Mouse (Mus musculus) layer of hippocampus, adult 9-10 months (tissue): ENCODE results near the gene Paics.
"Not testable (repeated sequence)": the region's sequence is repeated elsewhere in the genome, so short reads cannot be mapped to it uniquely, and the experiment has no call there.

Experiments
- DNase-seq: peaks from one replicate; pipeline ENCODE4 v3.0.0; 2022; ENCODE audit warnings: low spot score

Gene Paics

DNA sequence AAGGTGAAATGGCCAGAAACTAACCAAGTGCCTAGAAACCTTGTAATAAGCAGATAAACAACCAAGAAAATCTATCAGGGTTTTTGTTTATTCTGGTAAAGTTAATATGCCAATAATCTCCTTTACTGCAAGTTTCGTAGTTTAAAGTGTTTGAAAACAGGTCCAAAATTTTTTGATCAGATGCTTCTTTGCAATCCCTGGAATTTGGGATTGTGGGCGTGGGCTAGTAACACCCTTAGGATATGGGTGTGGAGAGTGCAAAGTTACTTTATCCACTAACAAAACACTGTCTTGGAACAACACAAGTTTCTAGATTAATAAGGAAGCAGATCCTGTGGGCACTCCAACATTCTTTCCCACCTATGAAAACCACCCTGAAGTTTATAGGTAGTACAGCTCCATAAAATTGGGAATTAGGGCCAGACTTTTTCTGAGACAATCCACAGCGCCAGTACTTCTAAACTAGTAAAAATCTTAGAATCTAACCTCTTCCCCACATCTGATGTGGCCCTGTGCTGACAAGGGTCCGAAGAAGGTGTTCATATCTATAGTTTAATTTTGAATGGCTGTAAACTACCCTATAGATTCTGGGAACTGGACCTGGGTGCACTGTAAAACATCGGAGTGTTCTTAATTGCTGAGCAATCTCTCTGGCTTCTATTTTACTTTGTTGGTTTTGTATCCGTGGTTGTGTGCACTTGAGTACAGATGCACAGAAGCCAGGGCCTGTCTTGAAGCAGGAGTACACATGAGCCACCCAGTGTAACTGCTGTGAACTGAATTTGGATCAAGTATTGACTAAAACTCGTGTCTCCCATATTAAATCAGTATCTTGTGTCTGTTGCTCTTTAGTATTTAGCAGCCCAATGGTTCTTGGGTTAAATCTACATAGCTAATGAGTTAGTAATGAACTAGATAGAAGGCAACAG lies 1.3 kb downstream of the Paics start:
- no peak for DNase-seq

- no peak for DNase-seq
Observed at GRCm38 (mm10) chr5:76953794-76954193, 2.7 kb downstream of the Paics start.

DNA sequence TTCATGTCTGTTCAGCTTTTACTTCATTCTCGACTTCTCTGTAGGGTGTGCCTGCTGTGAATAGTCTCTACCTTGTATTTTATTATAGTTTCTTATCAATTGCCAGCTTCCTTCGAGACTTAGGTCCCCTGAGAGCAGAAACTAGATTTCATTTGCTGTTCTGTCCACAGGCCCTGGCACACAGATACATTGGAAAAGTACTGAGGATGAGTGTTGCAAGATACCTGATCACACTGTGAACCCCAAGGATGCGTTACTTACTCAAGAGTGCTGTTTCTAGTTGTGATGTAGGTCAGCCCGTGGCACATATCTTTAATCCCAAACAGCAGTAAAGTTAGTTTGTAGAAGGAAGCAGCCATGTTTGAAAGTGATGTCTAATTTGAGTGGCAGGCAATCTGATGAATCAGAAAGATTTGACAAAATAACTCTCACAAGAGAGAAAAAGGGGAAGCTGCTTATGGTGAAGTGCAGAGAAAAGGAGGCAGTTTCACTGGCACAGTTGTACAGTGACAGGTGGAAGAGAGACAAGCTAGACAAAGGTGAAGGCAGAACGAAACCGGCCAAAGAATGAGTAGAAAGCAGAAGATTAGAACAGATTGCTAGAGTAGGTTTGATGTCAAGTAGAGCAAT lies 3.3 kb downstream of the Paics start:
- no peak for DNase-seq

- DNase-seq: no peak
Observed at GRCm38 (mm10) chr5:76955474-76955873, 4.4 kb downstream of the Paics start.

GRCm38 (mm10) chr5:76957954-76958353 lies 6.8 kb downstream of the Paics start:
- DNase-seq: no peak

DNA sequence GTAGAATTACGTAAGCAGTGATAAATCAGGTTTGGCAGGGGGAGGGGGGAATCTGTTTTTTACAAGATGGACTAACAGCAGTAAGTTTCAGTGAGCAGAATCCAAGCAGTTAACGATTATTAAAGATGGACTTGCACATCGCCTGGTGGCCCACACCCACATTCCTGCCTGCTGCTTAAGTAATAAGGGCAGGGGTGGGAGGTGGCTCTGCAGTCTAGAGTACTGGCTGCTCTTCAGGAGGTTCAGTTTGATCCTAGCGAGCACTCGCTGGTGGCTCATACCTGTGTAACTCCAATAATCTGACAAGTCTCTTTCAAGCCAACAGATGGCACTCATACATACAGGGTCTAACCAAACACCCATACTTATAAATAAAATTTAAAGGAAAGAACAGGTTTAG lies 8.5 kb downstream of the Paics start:
- no peak for DNase-seq

DNA sequence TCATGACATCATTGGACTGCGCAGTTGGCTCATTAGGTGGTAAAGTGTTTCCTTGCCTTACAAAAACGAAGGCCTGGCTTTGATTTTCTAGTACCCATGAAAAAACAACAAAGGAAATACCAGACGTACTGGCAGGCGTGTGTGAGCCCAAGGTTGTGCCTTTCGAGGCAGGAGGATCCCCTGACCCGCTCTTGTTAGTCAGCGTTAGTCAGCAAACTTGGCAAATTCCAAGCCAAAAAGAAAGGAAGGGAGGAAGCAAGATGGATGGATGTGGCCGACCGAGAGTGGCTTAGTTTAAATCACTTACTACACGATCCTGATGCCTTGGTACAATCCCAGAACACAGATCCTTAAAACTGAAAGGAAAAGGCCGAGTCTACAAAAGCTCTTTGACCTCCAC lies 11.4 kb downstream of the Paics start:
- DNase-seq: no peak

DNA sequence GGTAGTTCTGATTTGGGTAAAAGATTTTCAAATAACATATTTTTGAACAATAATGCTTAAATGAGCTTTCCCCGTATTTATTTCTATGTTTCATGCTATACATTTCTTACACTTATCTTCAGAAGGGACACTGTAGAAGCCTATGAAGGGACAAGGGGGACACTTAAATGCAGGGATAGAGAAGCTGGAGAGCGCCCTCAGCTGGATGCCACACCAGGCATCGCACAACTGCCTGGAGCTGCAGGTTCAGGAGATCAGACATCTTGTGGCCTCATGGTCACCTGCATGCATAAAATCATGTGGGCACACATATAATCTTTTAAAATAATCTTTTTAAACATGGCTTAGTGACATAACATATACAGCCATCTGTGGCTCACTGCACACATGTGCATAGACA lies 13.5 kb downstream of the Paics start:
- DNase-seq: no peak

GRCm38 (mm10) chr5:76969250-76969649 lies 18.1 kb downstream of the Paics start:
- DNase-seq: no peak

- not testable (repeated sequence) for DNase-seq
Observed at GRCm38 (mm10) chr5:76971115-76971514, 20.0 kb downstream of the Paics start.

DNA sequence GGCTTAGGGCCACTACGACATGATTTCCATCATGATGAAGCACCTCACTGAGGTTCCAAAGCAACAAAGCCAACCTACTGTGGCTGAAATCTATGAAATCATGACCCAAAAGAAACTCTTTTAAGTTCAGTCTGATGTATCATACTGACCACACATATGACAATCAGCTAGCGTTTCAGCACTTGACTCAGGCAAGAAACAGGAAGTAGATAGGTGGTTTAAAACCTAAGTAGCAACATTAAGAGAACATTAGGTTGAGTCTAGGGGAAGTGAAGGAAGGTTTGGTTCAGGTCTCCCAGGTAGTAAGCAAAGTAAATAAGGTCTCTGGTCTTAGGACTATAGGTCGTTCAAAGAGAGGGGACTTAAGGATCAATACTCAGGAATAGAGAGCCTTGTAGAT lies 22.4 kb downstream of the Paics start:
- no peak for DNase-seq

- DNase-seq: no peak
Observed at GRCm38 (mm10) chr5:76974207-76974553, 23.1 kb downstream of the Paics start.

DNA sequence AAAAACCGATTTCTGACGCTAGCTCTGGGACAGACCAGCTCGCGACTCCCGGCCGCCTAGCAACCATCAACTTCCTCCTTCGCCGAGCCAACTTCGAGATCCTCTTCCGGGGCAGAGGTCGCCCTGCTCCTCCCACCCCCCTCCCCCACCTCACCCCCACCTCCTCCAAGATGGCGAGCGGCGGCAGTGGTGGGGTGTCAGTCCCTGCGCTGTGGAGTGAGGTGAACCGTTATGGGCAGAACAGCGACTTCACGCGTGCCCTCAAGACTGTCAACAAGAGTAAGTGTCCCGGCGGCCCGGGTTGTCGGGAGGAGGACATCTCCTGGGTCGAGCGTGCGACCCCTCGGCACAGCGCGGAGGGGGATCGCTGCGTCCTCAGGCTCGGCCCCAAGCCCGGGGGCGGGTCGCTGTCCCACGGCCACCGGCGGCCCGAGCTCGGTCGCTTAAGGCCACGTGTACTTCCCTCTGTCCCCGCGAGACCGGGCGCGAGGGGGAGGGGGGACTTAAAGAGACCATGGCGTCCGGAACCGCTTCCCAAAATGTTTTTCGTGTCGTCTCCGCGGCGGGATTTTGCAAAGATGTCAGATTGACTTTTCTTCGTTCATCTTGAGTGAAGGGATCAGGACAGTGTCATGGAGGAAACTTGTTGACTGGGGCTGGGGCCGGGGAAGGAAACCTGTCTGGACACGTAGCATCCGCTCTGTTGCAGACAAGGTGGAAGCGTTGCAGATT lies 23.6 kb downstream of the Paics start, which contains the start of gene Srp72:
Gene Srp72 (plus strand): TSS at position 130 of the 732 bp plus-strand sequence.
- DNase-seq: peak; percentile 52

GRCm38 (mm10) chr5:76975736-76976135 lies 24.6 kb downstream of the Paics start:
- DNase-seq: no peak

GRCm38 (mm10) chr5:76984015-76984414 lies 32.9 kb downstream of the Paics start:
- no peak for DNase-seq

DNA sequence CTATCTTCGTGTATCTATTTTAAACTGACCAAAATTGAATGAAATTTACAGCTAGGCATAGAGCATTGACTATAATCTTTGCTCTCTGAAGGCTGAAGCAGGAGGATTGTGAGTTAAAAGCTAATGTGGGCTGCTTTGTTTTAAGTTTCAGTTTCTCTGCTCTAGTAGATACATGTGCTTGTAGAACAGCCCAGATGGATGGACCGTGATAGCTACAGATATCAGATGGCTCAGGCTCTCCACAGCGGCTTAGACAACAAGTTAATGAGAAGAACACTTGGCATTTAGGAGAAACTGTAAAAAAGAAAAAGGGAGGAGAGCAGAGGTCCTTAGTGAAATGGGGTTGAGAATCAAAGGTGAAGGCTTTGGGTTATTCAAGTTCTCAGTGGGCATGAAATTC lies 39.7 kb downstream of the Paics start:
- DNase-seq: no peak

DNA sequence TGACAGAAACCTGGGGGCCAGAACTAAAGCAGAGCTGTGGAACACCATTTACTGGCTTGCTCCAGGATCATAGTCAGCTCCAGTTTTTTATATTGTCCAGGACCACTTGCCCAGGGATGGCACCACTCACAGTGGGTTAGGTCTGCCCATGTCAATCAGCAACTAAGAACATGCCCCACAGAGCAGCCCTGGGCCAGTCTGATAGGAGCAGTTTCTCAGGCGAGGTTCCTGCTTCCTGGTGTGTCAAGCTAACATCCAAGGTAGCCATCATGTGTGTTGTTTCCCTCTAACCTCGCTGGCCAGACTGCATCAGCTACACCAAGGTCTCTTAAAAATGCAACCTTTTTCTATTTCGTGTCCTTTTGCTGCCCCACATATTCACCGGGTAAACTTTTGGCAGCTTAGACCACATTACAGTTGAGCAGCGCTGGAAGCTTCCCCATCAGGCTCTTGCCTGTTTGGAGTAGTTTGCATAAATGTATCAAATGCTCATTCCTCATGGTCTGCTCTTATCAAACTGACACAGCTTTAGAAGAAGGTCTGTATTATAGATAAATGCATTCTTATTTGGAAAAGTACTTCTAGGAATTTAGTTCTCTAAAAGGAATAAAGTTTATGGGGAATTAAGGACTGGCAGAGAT lies 42.2 kb downstream of the Paics start:
- no peak for DNase-seq

GRCm38 (mm10) chr5:76998416-76998815 lies 47.3 kb downstream of the Paics start:
- DNase-seq: no peak

DNA sequence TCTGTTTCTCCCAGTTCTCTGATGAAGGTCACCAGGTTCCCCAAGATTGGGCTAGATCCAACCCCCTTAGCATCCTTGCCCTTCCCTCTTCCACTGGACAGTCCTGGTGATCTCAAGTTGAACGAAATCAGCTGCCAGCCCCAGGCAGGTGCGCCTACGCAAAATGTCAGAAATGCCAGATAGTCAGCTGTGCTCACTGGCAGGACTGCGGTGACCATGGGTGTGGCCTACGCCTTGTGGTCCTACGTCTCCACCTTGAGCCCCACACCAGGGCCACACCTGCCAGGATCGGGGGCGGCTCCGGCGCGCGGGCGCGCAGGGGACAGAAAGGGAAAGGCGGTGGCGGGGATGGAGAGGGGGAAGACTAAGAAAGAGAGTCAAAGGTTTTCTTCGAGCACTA lies 50.1 kb downstream of the Paics start:
- DNase-seq: no peak

- DNase-seq: no peak
Observed at GRCm38 (mm10) chr5:77004051-77004821, 53.1 kb downstream of the Paics start, which contains the start of gene Arl9. Gene Arl9, plus strand, starts transcription at chr5:77004055.

DNA sequence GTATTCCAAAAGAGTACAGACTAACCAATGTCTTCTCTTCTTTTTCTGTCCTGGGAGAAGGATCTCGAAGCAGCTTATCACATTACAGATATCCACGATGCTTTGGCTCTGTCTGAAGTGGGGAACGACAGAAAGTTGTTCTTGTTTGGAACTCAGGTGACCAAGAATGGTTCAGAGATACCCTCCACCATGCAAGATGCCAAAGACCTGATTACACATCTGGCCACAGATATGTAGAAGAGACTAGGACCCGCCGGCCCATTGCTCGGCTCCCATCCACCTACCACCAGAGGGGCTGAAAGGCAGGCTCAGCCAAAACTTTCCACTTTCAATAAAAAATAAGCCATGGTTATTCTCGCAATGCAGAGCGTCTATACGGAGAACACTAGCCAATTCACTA lies 59.2 kb downstream of the Paics start:
- DNase-seq: no peak
